Mouse (Mus musculus) left cerebral cortex, adult 11 months (tissue): ENCODE results near the gene Atg5.

Experiments used
- DNase-seq: peaks from one replicate; pipeline ENCODE4 v3.0.0; 2022; ENCODE audit warnings: low spot score

Atg5 gene

DNA sequence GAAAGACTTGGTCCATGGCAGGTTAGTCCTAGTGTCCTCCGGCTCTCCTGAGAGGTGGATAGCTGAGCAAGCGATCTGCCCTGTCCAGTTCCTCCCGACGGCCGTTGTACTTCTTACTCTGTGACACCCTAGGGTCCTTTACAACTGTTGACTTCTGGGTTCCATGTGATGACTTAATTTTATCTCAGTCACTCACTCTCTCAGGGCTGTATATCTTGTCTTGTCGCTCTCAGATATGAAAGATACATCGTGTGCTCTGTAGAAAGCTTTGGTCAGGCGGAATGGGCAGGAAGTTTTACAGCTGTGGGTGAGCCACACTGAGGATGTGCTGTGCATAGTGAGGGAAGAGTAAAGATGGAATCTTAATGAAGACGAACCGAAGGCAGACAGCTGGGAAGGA lies 86.2 kb downstream of the Atg5 start:
- no peak for DNase-seq

DNA sequence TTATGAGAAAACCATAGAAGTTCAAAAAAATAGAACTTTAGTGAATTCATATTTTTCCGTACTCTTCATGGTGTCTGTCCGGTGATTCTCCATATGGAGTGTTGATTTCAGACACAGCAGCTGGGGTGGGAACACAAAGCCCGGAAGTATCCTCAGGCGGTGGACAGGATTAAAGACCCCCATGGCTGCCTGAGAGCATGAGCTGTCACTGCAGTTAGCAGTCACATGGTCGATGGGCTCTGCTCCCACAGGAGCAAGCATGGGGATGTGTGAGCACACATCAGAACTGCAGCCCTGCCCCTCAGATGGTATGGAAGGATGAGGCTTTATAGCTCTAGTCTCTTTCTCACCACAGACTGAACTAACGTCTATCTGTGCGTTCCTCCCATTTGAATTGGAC lies 87.1 kb downstream of the Atg5 start:
- DNase-seq: no peak

DNA sequence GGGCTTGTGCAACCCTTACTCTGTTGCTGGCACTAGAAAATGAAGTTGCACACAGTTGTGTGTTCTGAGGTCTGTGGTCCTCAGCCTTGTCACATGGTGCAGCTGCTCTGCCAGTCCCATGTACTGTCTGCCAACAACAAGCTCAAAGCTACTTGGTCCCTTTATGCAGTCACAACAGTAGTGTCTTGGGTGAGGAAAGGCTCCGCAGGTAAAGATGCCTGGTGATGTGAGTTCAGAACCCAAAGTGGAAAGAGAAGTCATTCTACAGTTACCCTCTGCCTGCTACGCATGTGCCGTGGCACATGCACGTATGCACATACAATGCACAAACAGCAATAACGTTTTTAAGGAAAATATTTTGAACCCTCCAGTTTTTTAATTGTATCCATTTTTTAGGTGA lies 88.5 kb downstream of the Atg5 start:
- DNase-seq: no peak

DNA sequence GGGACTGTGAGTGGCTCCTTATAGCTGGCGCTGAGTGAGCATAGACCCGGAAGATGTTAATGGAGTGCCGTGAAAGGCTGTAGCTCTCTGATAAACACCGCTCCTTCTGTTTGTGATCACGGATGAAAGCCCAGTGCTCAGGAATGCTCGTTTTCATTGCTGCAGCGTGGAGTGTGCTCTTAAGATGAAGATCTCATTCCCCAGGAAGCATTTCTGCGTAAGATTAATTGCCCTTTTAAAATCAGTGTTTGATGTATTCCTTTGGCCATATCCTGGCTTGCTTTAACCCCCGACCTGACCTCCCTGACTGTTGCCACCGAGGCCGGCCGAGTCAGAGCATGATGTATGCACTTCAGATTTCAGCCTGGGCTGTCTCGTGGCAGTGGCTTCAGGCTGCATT lies 89.2 kb downstream of the Atg5 start:
- no peak for DNase-seq

DNA sequence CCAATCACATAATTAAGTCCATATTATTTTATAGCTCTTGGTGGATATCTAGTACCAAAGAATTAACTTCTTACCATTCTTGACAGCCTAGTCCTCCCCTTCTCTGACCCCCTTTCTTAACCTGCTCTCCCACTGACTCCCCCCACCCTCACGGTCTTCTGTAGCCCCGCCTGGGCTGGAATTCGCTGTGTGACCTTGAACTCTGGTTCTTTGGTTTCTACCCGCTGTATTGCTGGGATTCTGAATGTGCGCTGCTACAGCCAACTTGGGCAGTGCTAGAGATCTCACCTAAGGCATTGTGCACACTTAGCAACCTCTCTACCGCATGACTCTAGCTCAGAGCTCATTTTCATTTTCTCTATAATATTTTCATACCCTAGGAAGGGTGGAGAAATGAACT lies 90.7 kb downstream of the Atg5 start:
- DNase-seq: no peak

DNA sequence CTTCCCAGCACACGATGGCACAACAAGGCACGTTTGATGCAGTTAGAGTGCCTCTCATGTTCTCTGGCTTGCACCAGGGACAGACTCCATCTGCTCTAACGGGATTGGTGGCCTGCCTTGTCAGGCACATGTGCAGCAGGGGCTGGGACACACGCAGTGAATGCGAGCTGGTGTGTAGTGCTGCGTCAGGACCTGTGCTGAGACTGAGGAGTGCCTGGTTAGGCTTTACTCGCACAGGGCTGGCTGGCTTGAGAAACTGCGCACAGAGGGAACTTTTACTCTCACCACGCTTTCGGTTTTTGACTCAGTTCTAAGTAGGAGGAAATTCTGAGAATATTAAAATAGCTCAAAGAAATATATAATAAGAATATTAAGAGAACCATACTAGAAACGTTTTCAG lies 92.5 kb downstream of the Atg5 start:
- DNase-seq: no peak

DNA sequence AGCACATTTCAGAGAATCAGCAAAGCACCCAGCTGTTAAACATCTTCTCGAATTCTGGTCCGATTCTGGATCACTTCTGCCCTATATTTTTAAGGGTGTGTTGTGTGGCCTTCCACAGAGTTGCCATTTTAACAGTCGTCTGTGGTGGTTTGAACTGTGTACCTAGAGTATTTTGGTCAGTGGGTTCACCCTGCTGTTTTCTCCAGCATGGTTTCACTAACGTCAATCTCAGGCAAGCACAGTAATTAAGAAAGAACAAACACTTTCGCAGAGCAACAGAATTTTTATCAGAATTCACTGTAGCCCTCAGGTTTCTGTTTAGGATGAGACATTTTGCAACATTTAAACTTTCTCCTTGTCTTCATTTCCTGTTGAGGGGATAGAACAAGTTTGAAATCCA lies 94.3 kb downstream of the Atg5 start:
- DNase-seq: no peak

DNA sequence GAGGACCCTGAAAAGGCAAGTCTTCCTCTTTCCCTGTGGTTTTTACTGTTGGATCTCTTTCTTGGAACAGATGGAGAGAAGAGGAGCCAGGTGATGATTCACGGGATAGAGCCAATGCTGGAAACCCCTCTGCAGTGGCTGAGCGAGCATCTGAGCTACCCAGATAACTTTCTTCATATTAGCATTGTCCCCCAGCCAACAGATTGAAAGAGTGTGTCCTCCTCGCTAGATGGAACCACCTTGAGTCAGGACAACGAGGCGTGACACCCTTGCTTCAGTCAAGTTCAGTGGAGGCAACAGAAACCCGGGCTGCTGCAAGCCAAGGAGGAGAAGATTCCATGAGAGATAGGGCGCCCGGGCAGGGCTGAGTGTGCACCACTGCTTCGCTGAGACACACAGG lies 94.7 kb downstream of the Atg5 start:
- DNase-seq: no peak

DNA sequence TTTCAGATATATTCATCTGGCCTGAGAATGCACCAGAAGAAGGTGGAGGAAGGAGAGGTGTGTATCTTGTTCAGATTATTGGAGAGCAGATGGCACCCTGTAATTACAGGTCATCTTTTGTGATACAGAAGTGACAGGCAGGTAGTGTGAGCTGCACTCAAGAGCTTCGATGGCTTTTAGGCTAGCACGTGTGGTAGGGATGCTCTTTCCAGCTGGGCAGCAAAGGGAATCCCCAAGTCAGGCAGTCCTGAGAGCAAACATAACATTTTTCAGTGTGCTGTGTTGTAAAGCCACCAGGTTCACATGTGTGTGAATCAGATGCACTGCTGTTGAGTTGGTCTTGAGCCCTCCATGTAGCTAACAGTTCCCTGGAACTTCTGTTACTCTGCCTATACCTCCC lies 98.0 kb downstream of the Atg5 start:
- no peak for DNase-seq

DNA sequence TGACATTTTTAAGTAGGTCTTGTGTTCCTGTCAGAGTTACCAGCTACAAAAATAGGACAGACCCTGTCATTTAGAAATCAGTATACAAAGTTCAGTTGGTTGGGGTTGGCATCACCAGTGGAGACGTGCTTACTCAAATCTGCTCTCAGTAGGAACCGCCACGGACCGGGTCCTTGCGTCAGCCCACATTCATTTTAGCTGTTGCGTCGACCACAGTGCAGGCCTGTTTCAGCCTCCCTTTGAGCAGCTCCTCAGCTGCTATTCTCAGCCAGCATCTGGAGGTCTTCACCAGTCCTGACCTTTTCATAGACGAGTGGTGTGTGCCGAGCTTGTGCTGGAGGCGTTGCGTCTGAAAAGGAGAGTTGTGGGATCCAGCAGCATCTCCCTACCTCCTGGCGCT lies 98.9 kb downstream of the Atg5 start:
- no peak for DNase-seq

DNA sequence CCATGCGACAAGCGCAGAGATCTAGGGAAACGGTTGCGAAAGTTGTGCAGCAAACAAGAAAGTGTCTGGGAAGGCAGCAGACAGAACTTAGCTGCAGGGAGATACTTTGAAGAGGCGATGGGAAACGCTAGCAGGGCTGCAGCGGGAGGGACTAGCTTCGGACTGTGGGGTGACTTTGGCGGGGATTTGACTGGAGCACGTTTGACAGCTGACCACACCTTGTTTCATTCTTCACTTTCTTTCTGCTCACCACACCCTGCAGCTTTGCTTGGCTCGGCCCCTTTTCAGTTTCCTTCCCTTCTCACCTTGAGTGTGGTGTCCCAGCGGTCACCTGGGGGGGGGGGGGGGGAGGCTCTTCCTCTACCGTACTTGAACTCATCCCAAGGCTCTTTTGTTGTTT lies 100.4 kb downstream of the Atg5 start:
- DNase-seq: no peak

DNA sequence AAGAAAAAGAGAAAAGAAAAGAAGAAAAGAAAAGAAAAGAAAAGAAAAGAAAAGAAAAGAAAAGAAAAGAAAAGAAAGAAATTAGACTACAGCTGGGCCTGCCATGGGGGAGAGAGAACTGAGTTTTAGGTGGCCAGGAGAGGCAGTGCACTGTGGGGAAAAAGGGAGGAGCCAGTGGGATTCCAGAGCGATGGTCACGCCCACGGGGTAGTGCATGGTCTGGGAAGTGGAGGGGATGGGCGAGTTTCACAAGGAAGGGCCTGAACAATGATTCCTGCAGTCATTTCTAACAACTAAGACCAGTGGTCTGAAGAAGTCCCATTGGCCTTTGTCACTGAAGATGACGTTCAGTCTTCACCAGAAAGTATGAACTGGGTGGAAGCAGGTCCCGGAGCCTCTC lies 102.5 kb downstream of the Atg5 start:
- no peak for DNase-seq

DNA sequence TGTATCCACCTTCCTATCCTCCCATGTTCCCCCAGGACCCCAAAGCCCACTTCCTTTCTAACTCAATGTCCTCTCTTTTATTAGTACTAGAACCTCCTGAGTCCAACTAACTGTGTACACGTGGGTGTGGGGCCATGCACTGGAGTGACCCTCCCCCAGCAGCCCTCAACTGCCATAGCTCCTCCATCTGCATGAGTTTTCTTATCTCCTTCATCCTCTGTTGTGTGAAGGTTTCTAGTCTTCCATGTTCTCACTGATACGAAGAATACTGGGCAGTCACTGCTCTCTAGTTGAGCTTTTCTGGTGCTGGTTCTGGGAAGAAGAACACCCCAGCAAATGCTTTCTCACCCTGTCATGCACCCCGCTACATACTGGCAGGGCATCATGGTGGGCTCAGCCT lies 104.1 kb downstream of the Atg5 start:
- DNase-seq: no peak

DNA sequence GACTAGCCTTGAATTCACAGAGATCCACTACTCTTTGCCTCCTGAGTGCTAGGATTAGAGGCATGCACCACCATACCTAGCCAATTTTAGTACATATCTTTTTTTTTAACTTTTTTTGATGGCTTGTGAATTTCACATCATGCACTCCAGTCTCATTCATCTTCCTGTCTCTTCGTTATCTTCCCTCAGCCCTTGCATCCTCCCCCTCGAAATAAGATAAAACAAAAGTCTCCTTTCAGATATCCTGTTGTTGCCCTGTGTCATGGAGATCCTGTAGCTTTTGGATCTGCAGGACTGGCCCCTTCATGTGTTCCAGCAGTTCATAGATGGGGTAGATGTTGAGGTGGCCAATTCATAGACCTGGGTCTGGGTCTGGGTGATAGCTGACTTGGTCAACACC lies 106.5 kb downstream of the Atg5 start:
- no peak for DNase-seq

DNA sequence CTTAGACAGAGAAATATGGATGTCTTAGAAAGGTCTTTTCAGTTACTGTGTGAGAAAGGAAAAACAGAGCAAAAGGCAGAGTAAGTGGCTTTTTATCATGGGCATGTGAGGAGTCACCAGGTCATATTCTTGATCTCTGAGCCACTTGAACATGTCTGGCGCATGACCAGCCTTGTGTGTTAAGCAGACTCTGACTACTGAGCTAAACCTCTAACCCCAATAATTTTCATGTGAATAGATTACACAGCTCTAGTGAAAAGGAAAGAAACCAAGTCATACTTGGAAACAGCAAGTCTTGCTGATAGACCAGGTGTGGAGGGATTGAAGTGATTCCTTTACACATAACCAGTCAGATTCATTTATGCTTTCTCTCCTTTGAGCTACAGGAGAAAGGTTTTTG lies 107.3 kb downstream of the Atg5 start:
- DNase-seq: no peak

DNA sequence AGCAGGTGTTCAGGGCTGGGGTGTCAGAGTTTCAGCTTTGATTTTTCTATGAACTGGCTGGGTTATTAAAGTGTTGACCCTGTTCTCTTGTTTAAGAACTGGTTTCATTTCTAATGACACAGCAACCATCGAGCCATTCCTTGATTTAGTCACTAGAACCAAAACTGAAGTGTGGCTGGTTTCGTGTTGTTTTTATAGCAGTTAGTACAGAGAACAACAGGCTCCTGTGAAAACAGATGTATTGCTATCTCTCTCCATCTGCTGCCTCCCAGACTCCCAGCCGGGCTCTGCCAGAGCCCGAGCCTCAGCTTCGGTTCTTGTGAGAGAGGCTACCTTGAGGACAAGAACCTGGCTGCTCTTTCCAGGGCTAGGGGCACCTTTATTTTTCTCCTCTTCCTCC lies 109.7 kb downstream of the Atg5 start:
- DNase-seq: peak; percentile 35

DNA sequence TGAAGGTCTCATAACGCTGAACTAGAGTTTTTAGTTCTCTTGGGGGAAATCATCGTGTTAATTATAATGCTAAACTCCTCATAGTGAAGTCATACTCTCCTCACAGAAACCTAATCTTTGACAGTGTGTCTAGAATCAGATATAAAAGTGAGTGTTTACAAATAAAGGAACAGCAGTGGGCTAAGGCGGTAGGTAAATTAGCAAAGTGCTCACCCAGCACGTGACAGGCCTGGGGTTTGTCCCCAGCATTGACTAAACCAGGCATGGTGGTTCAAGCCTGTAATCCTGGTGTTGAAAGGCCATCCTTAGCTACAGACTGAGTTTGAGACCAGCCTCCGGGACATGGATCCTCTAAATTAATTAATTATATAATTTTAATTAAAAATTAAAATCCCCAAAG lies 110.2 kb downstream of the Atg5 start:
- DNase-seq: no peak

DNA sequence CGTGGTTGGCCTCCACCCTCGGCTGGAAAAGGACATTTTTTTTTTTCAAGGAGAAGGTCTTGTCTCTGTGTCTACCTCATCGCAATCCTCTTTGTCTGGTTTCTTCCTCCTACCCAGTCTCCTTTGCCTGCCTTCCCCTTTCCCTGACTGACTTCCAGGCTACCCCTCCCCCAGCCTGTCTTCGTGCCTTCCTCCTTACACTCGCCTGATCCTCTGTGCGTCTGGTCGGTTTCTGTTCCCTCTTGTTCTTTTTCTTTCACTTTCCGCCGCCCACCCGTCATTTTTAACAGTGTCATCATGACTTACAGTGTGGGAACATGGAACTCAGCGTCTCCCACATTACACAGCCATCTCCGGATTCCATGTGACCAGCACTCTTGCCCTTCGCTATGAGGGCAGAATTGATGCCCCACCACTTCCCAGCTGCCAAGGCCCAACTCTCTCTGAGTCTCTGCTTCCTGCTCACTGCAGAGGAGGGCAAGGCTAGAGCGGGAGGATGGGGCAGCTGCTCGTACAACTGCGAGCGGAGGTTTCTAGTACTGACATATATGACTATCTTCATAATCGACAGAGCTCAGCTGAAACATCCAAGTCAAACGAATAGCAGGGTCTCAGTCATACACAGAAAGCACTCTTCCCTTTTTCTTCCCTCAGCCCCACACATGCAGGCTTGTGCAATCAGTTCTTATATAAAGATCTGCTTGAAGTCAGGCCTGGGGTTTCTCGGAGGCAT lies 112.5 kb downstream of the Atg5 start:
- DNase-seq: peak; percentile 43

DNA sequence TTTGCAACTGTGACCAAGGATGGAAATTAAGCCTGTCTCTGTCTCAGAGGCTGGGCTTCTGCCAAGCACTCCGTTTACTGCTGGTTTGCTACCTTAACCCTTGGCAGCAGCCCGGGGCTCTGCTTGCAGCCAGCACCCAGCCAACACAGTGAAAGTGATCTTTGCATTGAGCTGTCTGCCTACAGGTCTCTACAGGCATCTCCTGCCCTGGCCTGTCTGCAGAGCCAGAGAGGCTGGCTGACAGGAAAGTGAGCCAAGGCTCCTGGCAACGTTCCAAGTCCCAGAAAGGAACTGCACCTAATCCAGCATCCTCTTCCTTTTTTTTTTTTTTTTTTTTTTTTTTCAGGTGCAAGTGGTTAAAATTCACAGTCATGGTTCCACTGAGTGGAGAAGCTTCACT lies 113.2 kb downstream of the Atg5 start:
- no peak for DNase-seq

DNA sequence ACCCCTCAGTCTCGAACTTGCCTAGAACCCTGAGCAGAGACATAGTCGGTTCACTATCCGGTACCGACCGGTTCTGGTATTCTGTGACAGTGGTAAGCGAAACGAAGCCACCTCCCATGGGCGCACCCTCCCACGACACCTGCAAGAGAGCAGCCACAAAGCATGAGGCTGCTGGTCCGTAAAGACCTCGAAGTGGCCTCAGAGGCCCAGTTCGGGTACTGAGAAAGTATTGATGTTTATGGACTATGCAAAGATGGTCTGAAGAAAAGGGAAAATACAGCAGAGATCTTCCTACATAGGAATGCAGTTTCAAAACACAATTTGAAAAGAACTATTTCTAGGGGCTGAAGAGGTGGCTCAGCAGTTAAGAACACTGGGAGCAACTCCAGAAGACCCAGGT lies 113.8 kb downstream of the Atg5 start:
- no peak for DNase-seq

DNA sequence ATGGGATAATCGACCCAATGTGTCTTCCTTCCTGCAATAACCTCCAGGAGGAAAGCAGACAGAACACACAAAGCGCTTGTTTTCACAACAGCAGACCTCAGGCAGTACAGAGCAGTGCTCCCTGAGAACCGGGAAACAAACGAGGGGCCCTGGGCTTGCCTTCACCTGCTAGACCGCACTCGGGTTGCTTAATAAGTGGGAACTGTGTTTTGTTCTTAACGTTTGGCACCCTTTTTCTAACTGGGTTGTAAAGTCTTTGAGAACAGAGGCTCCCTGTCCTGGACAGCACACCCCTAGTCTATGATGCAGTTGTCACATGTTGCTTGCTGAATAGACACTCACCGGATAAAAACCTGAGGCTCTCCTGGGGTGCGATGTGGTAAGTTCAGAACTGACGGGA lies 115.1 kb downstream of the Atg5 start:
- no peak for DNase-seq

DNA sequence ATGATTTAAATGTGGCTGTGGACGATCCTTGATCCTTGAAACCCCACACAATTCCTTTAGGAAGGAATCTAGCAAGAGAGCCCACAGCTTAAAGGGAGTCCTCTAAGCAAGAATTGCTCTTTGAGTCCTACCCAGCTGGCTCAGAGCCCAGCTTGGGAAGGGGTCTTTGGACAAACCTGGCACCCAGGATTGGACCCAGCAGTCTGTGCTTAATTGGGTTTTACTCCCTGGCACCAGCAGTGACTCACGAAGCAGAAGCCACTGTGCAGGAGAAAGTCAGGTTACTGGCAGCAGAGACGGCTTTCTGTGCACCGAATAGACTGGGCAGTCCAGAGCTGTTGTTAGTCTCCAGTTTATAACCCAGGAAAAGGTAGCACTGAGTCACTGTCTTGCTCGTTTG lies 117.1 kb downstream of the Atg5 start:
- DNase-seq: no peak

DNA sequence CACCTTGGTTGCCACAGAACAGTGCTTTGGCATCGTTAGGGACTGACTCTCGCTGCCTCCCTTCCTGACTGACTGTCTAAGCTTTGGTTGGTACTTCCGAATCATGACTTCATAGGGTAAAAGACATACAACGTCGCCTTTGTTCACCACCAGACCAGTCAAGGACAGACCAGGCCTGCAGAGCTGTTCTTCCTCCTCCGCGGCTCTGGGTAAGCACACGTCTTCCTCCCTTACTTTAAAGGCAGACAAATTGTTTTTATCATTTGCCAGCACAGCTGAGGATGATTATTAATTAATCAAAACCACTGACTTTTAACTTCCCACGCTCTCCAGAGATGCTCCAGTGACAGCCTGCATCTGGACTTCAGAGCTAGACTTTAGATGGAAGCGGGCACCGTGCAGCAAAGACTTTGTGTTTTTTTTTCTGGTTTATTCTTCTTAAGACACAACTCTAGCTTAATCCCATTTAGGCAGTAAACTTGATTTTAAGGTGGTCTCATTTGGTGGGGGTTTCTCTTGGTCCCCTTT lies 120.6 kb downstream of the Atg5 start:
- no peak for DNase-seq

DNA sequence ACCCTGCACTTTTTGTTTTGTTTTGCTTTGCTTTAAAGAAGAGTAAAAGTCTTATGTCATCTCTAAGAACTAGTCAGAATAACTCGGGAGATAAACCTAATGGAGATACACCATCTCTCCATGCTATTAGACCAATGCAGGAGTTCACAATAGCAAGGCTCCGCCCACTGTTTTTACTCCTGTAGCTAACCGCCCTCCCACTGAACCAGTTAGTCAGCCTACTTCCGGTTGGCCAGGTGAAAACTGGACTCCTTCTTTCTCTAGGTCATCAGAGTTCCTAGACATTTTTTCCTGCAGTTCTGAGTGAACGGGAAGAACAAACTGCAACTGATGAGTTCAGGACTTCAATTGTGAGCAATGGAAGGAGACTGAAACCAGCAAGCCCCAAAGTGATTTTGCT lies 122.1 kb downstream of the Atg5 start:
- DNase-seq: no peak
